Mouse (Mus musculus) heart, adult 2 months (tissue): ENCODE measurements at regions not wholly inside any gene's neighbourhood (a gene's known extent, or its start where the extent isn't known, plus 50 kb on each side); places are given as distances from the start of the nearest gene placed in this dataset.

Experiments
- CTCF ChIP-seq: fragments of 200-600 bp; IDR thresholded peaks from 2 replicates; pipeline ENCODE4 v1.8.1; 2022; ENCODE audit warnings: antibody characterized with exemption, mild to moderate bottlenecking, moderate library complexity
- EP300 ChIP-seq: fragments of 200-500 bp; IDR thresholded peaks from 2 replicates; pipeline ENCODE4 v1.6.1; 2011; ENCODE audit warnings: low read depth, low read length, control low read depth; ENCODE audit not compliant: insufficient read depth
- POLR2A ChIP-seq: fragments of 200-500 bp; IDR thresholded peaks from 2 replicates; pipeline ENCODE4 v1.6.1; 2011; ENCODE audit warnings: mild to moderate bottlenecking, low read depth, low read length, control low read depth; ENCODE audit not compliant: insufficient read depth

DNA sequence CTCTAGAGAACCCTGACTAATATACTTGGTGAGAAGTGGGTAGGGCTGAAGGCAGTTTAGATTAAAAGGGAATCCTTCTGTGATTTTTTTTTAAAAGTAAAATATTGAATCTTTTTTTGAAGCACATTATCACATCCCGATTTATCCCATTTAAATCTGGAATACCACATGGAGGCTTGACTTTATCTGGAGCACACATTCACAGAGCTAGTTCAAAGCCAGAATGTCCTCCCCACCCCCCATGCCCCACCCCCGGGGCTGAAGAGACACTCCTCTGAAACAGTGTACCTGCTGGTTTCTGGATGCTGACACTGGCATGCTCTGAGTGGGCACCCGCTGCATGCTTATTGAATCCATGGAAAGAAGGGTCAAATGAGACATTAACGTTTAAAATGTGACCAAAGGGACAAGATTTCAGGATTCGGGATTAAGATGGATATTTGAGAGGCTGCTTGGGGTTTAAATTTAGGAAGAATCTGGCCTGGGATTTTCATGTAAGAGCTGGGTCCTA, 382.0 kb upstream of the Slc30a5 start:
- TF ChIP-seq CTCF (no peak), EP300 (no peak), POLR2A (no peak)
